Mouse (Mus musculus) heart, adult 18-20 months (tissue): Measurements from ENCODE around the gene Ccdc159. TPM values are rescaled to one million over a fixed set of nuclear protein-coding genes. Genes with fewer than 3 reads are reported as not detected.

Experiments used
- DNase-seq, 2 experiments: peaks; one replicate each; pipeline ENCODE4 v3.0.0; 2021 to 2022; ENCODE audit warnings: mixed read lengths in 1 of 2
- total RNA-seq, 2 experiments: library from RNA; stranded (reverse); gene quantifications; 2 replicates each; pipeline ENCODE4 v1.2.3; 2021

The Ccdc159 gene
- total RNA-seq, 2 experiments from 2014 or later, result 3.7 to 6.0 TPM

DNA sequence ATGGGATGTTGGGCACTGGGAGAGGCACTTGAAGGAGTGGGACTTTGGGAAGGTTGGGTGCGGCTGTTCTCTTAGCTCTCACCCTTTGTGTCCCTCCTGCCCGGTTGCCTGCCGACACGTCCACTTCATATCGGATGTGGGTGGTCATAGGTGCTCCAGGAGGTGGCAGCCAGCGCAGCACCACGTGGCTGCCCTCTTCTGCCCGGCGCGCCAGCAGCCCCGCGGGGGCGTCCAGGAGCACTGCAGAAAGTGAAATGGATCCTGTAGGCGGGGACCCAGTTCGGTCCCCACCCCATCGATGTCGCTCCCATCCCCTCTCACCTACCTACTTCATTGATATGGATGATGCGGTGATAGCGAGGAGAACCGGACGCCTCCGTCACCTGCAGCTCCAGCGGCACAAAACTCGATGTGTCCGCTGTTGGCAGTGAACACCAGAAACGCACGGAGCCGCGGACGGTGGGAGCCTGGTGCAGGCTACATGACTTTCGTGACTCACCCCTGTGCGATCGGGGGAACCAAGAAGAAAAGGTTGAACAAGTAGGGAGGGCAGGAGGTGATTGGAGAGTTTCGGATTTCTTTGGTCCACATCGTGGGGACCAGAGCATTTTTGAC lies 34.2 kb downstream of the Ccdc159 start:
- no peak for DNase-seq

DNA sequence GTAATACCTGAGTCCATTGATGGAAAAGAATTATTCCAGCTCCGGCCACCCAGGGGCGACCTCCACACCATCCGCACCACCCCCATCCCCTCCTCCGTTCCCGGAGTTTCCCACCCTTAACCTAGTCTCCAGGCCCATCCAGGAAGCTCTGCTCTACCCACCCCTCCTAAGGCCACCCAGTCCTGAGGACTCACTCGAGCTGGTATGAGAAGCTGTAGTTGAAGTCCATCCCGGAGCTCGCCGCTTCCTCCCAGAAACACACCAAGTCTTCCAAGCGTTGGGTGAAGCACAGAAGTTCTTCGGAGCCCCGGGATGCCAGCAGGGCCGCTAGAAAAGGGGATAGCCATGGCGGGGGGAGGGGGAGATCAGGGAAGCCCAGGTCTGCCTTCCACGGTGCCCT lies 34.7 kb downstream of the Ccdc159 start:
- DNase-seq, result no peak

DNA sequence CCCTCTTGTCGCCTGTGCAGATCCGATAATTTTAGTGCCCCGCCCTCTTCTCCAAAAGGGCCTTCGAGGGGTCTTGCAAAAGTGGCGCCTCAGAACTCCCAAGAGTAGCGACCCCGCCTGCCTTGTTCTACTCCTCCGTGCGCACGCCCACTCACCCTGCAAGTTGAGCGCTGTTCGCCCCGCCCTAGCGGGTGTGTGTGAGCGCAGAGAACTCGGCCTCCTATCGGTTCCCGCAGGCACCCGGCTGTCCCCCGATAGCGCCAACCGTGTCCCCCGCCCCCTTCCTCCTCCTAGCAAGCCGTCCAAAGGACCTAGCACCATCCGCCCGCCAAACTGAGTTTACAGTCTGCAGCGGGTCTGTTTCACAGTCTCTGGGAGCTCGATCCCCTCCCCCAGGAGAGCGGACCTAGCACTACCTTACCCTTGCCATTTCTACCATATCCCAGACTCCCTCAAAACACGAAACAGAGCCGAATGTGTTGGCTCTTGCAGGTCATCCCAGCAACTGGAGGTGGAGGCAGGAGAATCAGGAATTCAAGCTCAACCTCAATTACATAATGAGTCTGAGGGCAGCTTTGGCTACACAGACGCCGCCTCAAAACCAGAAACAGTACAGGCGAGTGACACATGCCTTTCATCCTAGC lies 35.3 kb downstream of the Ccdc159 start:
- peak; percentile 68 to 75 for DNase-seq

DNA sequence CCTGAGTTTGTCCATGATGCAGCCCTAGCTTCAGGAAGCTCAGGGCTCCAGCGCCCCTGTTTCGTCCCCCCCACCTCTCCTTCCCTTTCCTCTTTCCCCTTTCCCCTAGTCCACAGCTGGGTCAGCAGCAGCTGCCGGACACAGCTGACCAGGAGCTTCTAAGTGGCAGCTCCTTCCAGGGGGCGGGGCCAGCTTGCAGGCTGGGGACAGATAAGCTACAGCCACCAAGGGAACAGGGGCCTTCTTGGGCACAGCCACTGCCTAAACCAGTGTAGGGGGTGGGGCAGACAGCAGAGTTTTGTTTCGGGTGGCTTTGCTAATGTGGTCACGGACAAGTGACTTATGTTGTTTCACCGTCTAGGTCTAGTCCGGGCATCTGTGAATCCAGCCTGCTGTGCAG lies 36.1 kb downstream of the Ccdc159 start, which contains the start of gene Epor:
Gene Epor (minus strand): TSS at position 90 of the 400 bp plus-strand sequence.
- DNase-seq, result peak; percentile 73 to 88

DNA sequence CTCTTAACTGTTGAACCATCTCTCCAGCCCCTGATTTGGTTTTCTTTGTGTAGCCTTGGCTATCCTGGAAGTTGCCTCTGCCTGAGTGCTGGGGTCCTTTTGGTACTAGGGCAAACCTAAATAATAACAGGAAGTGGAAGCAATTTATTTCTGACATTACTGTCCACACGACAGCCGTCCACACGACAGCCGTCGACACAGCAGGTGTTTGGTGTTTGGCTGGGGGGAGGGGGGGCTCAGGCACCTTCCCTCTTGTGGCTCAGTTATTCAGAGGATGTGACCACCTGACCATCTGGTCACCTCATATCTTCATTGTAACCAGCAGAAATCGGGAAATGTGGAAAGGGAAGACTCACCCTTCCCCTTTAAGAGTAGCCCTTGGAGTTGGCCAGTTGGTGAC lies 41.6 kb downstream of the Ccdc159 start:
- DNase-seq, result no peak

DNA sequence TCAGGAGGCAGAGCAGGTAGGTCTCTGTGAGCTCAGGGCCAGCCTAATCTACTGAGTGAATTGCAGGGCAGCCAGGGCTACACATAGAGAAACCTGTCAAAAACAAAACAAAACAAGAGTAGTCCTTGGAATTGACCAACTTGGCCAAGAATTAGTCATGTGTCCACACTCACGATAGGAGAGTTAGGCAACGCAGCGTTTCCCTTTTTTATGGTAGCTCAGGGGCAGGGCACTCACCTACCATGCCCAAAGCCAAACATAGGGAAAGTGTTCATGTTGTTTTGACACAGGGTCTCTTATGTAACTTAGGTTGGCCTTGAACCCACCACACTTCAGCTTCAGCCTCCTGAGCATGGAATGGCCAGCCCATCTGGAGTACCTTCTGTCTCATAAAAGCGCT lies 42.0 kb downstream of the Ccdc159 start:
- no peak for DNase-seq

DNA sequence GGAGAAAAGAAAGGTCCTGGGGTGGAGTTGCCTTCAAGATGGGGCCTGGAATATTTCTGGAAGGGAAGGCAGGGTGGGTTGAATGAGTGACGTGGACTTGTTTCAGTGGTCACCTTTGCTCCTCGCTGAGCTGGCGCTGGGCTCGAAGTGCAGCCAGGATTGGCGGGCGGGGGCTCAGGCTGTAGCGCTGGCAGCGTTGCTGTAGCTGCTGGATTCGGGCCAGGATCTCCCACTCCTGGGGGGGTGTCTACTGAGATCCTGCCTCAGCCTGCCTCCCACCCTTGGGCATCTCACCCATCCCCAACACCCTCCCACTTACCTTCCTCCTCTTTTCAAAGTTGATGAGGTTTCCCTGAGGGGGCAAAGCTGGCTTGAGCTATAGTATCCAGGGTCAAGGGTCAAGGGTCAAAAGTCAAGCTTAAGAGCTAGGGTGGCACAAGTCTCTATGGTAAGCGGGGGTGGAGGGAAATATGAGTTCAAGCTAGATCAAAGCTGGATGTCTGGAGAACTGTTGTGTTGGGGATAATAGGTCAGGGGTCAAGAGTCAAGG lies 49.4 kb downstream of the Ccdc159 start:
- no peak for DNase-seq

DNA sequence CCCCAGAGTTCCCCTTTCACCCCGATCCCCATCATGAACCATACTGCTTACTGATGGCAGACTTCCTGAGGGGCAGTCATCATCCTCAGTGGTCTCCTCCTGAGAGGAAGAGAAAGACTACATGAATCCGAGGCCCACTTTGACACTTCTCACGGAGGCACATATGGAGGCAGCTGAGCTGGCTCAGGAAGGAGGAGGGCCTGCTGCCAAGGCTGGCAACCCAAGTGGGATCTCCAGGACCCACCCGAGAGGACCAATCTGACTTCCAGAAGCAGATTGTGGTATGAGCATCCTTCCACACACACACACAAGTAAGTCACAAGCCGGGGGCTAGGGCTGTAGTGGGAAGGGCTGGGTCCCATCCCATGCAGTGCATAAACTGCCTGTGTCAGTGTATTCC lies 50.1 kb downstream of the Ccdc159 start:
- DNase-seq, result no peak

DNA sequence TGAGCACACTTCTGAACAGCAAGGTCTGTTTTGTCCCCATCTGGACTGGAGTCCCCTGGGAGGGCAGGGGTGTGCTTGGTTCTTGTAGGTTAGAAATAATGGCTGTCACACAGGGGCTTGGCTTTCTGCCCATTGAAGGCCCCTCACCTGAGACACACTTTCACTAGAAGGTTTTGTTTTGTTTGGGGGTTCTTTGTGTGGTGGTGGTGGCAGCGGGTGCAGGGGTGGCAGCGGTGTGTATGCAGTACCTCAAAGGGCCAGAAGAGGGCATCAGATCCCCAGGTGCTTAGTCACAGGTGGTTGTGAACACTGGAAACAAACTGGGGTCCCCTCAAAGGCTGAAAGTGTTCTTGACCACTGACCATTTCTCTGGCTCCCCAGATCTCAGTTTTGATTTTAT lies 50.7 kb downstream of the Ccdc159 start:
- peak in 1 of 2 experiments; percentile 66 for DNase-seq

DNA sequence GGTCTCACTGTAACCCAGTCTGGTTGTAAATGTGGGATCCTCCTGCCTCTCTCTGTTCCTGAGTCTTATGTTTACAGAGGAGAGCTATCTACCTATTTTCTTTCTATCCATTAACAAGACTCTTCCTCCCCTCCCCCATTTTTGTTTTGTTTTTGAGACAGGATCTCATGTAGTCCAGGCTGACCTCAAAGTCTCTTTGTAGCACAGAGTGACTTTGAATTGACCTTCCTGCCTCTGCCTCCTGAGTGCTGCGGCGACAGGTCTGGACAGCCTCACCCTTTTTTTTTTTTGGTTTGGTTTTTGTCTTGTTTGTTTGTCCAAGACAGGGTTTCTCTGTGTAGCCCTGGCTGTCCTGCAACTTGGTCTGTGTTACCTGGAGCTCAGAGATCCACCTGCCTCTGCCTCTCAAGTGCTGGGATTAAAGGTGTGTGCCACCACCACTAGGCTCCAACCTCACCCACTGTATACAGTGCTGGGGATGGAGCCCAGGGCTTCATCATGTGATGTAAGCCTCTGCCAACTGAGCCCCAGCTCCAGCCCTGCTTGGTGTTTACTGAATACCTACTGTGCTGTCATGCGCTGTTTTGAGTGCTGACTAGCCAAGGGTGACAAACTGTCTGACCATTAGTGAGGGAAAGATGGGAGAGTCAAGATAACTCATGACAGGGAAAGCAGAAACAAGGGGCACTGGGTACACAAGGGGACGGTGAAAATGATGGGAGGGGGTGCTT lies 51.3 kb downstream of the Ccdc159 start:
- no peak for DNase-seq

DNA sequence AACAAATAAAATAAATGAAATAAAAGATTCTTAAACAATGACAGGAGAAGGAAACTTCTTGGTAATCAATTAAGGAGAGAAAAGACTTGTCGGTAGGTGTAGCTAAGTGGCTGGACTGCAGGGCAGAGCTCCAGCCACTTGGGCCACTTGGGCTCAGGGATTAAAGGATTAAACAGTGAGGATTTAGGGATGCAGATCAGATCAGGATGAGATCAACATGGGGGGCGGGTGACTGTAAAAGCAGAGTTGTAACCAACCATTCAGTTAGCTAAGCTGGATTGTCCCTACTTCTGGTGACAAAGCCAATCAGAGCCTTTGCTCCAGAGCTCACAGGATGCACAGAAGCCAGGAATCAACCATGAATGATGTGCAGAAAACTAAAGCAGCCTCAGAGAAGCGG lies 56.6 kb downstream of the Ccdc159 start:
- no peak for DNase-seq

Other genes with a start within 250 kb of the Ccdc159 start
- 1 to 10 TPM; 1.9 to 2.4 TPM for gene Ldlr, start 204.0 kb upstream of the Ccdc159 start, total RNA-seq
- 1 to 10 TPM; 4.7 to 6.4 TPM for gene Spc24, start 167.2 kb upstream of the Ccdc159 start, total RNA-seq
- gene Kank2, start 128.7 kb upstream of the Ccdc159 start, total RNA-seq, result 10 to 100 TPM; 58.1 to 60.8 TPM
- under 1 TPM in 1 of 2 experiments, not detected in 1; 0.69 TPM for gene Angptl8, start 92.0 kb upstream of the Ccdc159 start, total RNA-seq
- 10 to 100 TPM; 24.3 to 24.6 TPM for gene Dock6, start 74.8 kb upstream of the Ccdc159 start, total RNA-seq
- 10 to 100 TPM; 16.2 to 18.2 TPM for gene Rab3d, start 9.3 kb upstream of the Ccdc159 start, total RNA-seq
- gene Tmem205, start 85 bp downstream of the Ccdc159 start, total RNA-seq, result 10 to 100 TPM; 72.7 to 81.2 TPM
- 1 to 10 TPM; 2.4 to 3.0 TPM for gene Plppr2, start 9.6 kb downstream of the Ccdc159 start, total RNA-seq
- 1 to 10 TPM; 7.6 to 7.8 TPM for gene Swsap1, start 28.3 kb downstream of the Ccdc159 start, total RNA-seq
- 1 to 10 TPM in 1 of 2 experiments, under 1 TPM in 1; 0.84 to 2.1 TPM for gene Epor, start 36.0 kb downstream of the Ccdc159 start, total RNA-seq
- 1 to 10 TPM; 4.8 to 7.1 TPM for gene Rgl3, start 62.0 kb downstream of the Ccdc159 start, total RNA-seq
- gene Ccdc151, start 75.2 kb downstream of the Ccdc159 start, total RNA-seq, result under 1 TPM in 1 of 2 experiments, not detected in 1; 0.31 TPM
- 10 to 100 TPM; 58.7 to 64.6 TPM for gene Prkcsh, start 75.3 kb downstream of the Ccdc159 start, total RNA-seq
- gene Elavl3, start 124.6 kb downstream of the Ccdc159 start, total RNA-seq, result under 1 TPM in 1 of 2 experiments, not detected in 1; 0.26 TPM
- under 1 TPM in 1 of 2 experiments, not detected in 1; 0.55 TPM for gene Gm49318, start 143.8 kb downstream of the Ccdc159 start, total RNA-seq
- 1 to 10 TPM; 3.8 to 3.9 TPM for gene Zfp653, start 143.9 kb downstream of the Ccdc159 start, total RNA-seq
- 100 to 1,000 TPM; 105 to 108 TPM for gene Ecsit, start 158.0 kb downstream of the Ccdc159 start, total RNA-seq
- 1 to 10 TPM; 7.1 to 9.8 TPM for gene Cnn1, start 171.7 kb downstream of the Ccdc159 start, total RNA-seq
- gene Elof1, start 189.7 kb downstream of the Ccdc159 start, total RNA-seq, result 10 to 100 TPM; 35.2 to 36.2 TPM
- gene Acp5, start 208.2 kb downstream of the Ccdc159 start, total RNA-seq, result 10 to 100 TPM in 1 of 2 experiments, 1 to 10 TPM in 1; 1.9 to 12.3 TPM
- 10 to 100 TPM; 43.8 to 55.1 TPM for gene Pigyl, start 229.4 kb downstream of the Ccdc159 start, total RNA-seq